Mouse (Mus musculus) gastrocnemius, adult 8-10 months (tissue): ENCODE measurements at regions not wholly inside any gene's neighbourhood (a gene's known extent, or its start where the extent isn't known, plus 50 kb on each side); places are given as distances from the start of the nearest gene placed in this dataset.
A peak's percentile ranks its signal among the peaks of the same experiment; 100 is the strongest.

ENCODE experiments used
- DNase-seq, 2 experiments: peaks; one replicate each; pipeline ENCODE4 v3.0.0; 2022; ENCODE audit warnings: low spot score in 2 of 2

DNA sequence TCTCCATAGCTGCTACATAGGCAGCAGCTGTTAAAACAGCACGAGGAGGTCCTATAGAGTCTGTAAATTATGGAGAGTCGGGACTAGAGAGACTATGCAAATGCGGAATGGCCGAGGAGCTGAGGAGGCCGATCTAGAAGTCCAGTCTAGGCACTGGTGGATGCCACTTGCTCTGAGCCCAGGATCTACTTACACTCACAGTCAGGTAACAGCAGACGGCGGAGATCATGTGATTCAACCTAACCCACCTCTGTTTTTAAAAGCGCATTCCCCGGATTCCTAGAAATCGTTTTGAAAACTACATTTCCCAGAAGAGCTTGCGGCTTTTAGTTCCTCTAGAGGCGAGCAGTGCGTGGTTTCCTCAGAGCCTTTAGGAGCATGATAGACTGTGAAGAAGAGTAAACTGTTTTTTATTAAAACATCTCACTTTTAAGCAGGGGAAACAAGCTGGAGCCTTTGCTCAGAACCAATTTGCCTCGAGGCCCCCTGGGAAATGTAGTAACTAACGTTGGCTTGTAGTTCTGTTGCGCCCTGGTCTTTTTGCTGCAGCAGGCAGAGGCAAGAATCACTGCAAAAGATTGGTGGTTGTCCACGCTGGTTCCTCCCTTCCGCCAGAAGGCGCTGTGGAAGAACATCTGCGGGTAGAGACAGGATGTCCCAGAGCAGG, 68.6 kb upstream of the Chd6 start:
- DNase-seq, result peak; percentile 8 to 27

- DNase-seq, result no peak
Measured at GRCm38 (mm10) chr2:161166681-161167080, 57.8 kb upstream of the Chd6 start.

DNA sequence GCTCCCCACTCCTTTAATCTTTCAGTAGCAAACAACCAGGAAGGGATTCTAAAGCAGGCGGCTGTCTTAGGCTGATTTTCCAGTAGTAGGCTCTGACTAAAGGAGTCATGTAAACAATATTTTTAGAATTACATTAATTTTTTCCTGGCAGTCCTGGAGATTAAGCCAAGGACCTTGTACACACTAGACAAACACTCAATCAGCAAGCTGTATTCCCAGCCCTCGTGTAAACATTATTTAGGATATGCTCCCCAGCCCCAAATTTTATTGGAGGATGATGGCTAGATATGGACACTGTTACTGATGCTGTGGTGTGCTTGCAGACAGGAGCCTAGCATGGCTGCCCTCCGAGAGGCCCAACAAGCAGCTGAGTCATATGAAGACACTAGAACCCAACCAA, 56.6 kb upstream of the Chd6 start:
- DNase-seq, result no peak

GRCm38 (mm10) chr2:161164320-161164719, 55.4 kb upstream of the Chd6 start:
- no peak for DNase-seq
